Mouse (Mus musculus): ENCODE data around the gene Engase. TPM values are rescaled to one million over a fixed set of nuclear protein-coding genes. Genes with fewer than 3 reads are reported as not detected.

Engase gene
- polyA plus RNA-seq, 1 experiment from 2014 or later, result 6.6 TPM

- no peaks in the 10 kb centered on the region for H3K36me3 ChIP-seq (replicated peaks)
- no peaks in the 10 kb centered on the region for H3K9me3 ChIP-seq
- H3K4me1 ChIP-seq, result 0 out of 2 replicates have a peak, but pooled peaks cover 4% of the 10 kb centered on the region
- no peak overlapping the region for H3K4me3 ChIP-seq
- no peak for ATAC-seq (replicated peaks)
- H3K27me3 ChIP-seq (replicated peaks), result no peaks in the 10 kb centered on the region
- 77% methylated on average over 7 of the region's 7 CpGs for WGBS
- H3K27ac ChIP-seq, result no peak overlapping the region
- no peak overlapping the region for H3K4me2 ChIP-seq
- no peak overlapping the region for H3K9ac ChIP-seq
Observed at GRCm38 (mm10) chr11:118518743-118519142, 42.1 kb downstream of the Engase start.

GRCm38 (mm10) chr11:118520251-118520650 is 43.6 kb downstream of the Engase start:
- no peaks in the 10 kb centered on the region for H3K9me3 ChIP-seq
- no peak overlapping the region for H3K4me3 ChIP-seq
- no peak overlapping the region for H3K27ac ChIP-seq
- H3K9ac ChIP-seq, result no peak overlapping the region
- H3K27me3 ChIP-seq (replicated peaks), result no peaks in the 10 kb centered on the region
- no peak overlapping the region for H3K4me2 ChIP-seq
- H3K4me1 ChIP-seq, result peaks cover 13% of the 10 kb centered on the region
- 61% methylated on average over 5 of the region's 5 CpGs for WGBS
- no peak for ATAC-seq (replicated peaks)
- no peaks in the 10 kb centered on the region for H3K36me3 ChIP-seq (replicated peaks)

GRCm38 (mm10) chr11:118520932-118521331 is 44.3 kb downstream of the Engase start:
- H3K4me1 ChIP-seq, result peaks cover 19% of the 10 kb centered on the region

GRCm38 (mm10) chr11:118523496-118524145 is 47.0 kb downstream of the Engase start:
- H3K27ac ChIP-seq, result no peak overlapping the region
- no peak overlapping the region for H3K4me2 ChIP-seq
- no peaks in the 10 kb centered on the region for H3K9me3 ChIP-seq
- H3K36me3 ChIP-seq (replicated peaks), result no peaks in the 10 kb centered on the region
- H3K4me3 ChIP-seq, result no peak overlapping the region
- H3K9ac ChIP-seq, result no peak overlapping the region
- peaks cover 16% of the 10 kb centered on the region for H3K4me1 ChIP-seq
- H3K27me3 ChIP-seq (replicated peaks), result no peaks in the 10 kb centered on the region
- 0 out of 2 replicates have a peak, but pooled peaks have one; percentile 9 for ATAC-seq (replicated peaks)
- 84% methylated on average over 4 of the region's 4 CpGs for WGBS

More at GRCm38 (mm10) chr11:118520932-118521331, 44.3 kb downstream of the Engase start:
- Histone ChIP-seq H3K9me3 (no peaks in the 10 kb centered on the region), H3K27ac (no peak overlapping the region), H3K27me3 (replicated peaks) (no peaks in the 10 kb centered on the region), H3K4me3 (no peak overlapping the region), H3K4me2 (no peak overlapping the region), H3K9ac (no peak overlapping the region), H3K36me3 (replicated peaks) (no peaks in the 10 kb centered on the region)
- WGBS, result 81% methylated on average over 2 of the region's 2 CpGs
- no peak for ATAC-seq (replicated peaks)

- Histone ChIP-seq H3K9me3 (no peaks in the 10 kb centered on the region), H3K4me3 (no peak overlapping the region), H3K36me3 (replicated peaks) (no peaks in the 10 kb centered on the region), H3K27me3 (replicated peaks) (no peaks in the 10 kb centered on the region), H3K27ac (peak overlapping the region; percentile 62), H3K4me1 (peaks cover 16% of the 10 kb centered on the region), H3K9ac (no peak overlapping the region), H3K4me2 (no peak overlapping the region)
- ATAC-seq (replicated peaks), result peak; percentile 51
- WGBS, result 23% methylated on average over 11 of the region's 11 CpGs
Observed at GRCm38 (mm10) chr11:118525059-118525458, 48.4 kb downstream of the Engase start.

GRCm38 (mm10) chr11:118528761-118529160 is 52.1 kb downstream of the Engase start:
- Histone ChIP-seq H3K27ac (no peak overlapping the region), H3K4me3 (no peak overlapping the region), H3K4me2 (no peak overlapping the region), H3K9ac (no peak overlapping the region), H3K4me1 (peaks cover 22% of the 10 kb centered on the region), H3K27me3 (replicated peaks) (no peaks in the 10 kb centered on the region), H3K9me3 (no peaks in the 10 kb centered on the region), H3K36me3 (replicated peaks) (no peaks in the 10 kb centered on the region)
- no peak for ATAC-seq (replicated peaks)
- WGBS, result 92% methylated on average over 9 of the region's 9 CpGs

GRCm38 (mm10) chr11:118530313-118530712 is 53.7 kb downstream of the Engase start:
- WGBS, result 60% methylated on average over 8 of the region's 8 CpGs
- H3K4me2 ChIP-seq, result no peak overlapping the region
- peaks cover 20% of the 10 kb centered on the region for H3K4me1 ChIP-seq
- 0 out of 2 replicates have a peak overlapping the region, but pooled peaks have one; percentile 38 for H3K27ac ChIP-seq
- 0 out of 2 replicates have a peak, but pooled peaks cover 2% of the 10 kb centered on the region for H3K27me3 ChIP-seq (replicated peaks)
- no peaks in the 10 kb centered on the region for H3K36me3 ChIP-seq (replicated peaks)
- ATAC-seq (replicated peaks), result no peak
- no peaks in the 10 kb centered on the region for H3K9me3 ChIP-seq
- no peak overlapping the region for H3K9ac ChIP-seq
- no peak overlapping the region for H3K4me3 ChIP-seq

- WGBS, result 31% methylated on average over 18 of the region's 18 CpGs
- no peaks in the 10 kb centered on the region for H3K9me3 ChIP-seq
- H3K4me1 ChIP-seq, result peaks cover 20% of the 10 kb centered on the region
- ATAC-seq (replicated peaks), result no peak; the same call in 1 of the 2 replicates
- H3K27me3 ChIP-seq (replicated peaks), result 0 out of 2 replicates have a peak, but pooled peaks cover 3% of the 10 kb centered on the region
- no peak overlapping the region for H3K27ac ChIP-seq
- H3K9ac ChIP-seq, result no peak overlapping the region
- H3K4me2 ChIP-seq, result no peak overlapping the region
- H3K4me3 ChIP-seq, result no peak overlapping the region
- H3K36me3 ChIP-seq (replicated peaks), result no peaks in the 10 kb centered on the region
Observed at GRCm38 (mm10) chr11:118534382-118535092, 57.9 kb downstream of the Engase start.

- Histone ChIP-seq H3K36me3 (replicated peaks) (no peaks in the 10 kb centered on the region), H3K4me3 (no peak overlapping the region), H3K4me1 (peaks cover 16% of the 10 kb centered on the region), H3K9ac (no peak overlapping the region), H3K4me2 (no peak overlapping the region), H3K27me3 (replicated peaks) (0 out of 2 replicates have a peak, but pooled peaks cover 3% of the 10 kb centered on the region), H3K9me3 (no peaks in the 10 kb centered on the region), H3K27ac (no peak overlapping the region)
- WGBS, result 71% methylated on average over 11 of the region's 11 CpGs
- no peak for ATAC-seq (replicated peaks)
Observed at GRCm38 (mm10) chr11:118538008-118538407, 61.4 kb downstream of the Engase start.

Other genes with a start within 250 kb of the Engase start
- gene Cyth1, start 228.2 kb upstream of the Engase start, polyA plus RNA-seq (2015; fragmentation: Nextera tagmentation; extraction: Ambion mirVana), result 28.5 and 30.2 TPM in 2 replicates
- gene Usp36, start 186.6 kb upstream of the Engase start, polyA plus RNA-seq (2015; fragmentation: Nextera tagmentation; extraction: Ambion mirVana), result 20.1 and 23.1 TPM in 2 replicates
- 0.09 and 0.27 TPM in 2 replicates for gene Cep295nl, start 134.3 kb upstream of the Engase start, polyA plus RNA-seq (2015; fragmentation: Nextera tagmentation; extraction: Ambion mirVana)
- gene Timp2, start 121.1 kb upstream of the Engase start, polyA plus RNA-seq (2015; fragmentation: Nextera tagmentation; extraction: Ambion mirVana), result 83.4 and 83.6 TPM in 2 replicates
- 5.1 and 6.7 TPM in 2 replicates for gene Lgals3bp, start 74.7 kb upstream of the Engase start, polyA plus RNA-seq (2015; fragmentation: Nextera tagmentation; extraction: Ambion mirVana)
- 30.6 and 35.1 TPM in 2 replicates for gene Cant1, start 57.7 kb upstream of the Engase start, polyA plus RNA-seq (2015; fragmentation: Nextera tagmentation; extraction: Ambion mirVana)
- 4.2 and 4.3 TPM in 2 replicates for gene C1qtnf1, start 48.6 kb upstream of the Engase start, polyA plus RNA-seq (2015; fragmentation: Nextera tagmentation; extraction: Ambion mirVana)

All from midbrain, embryonic 15.5 days (tissue).